In the genomic region with DNA sequence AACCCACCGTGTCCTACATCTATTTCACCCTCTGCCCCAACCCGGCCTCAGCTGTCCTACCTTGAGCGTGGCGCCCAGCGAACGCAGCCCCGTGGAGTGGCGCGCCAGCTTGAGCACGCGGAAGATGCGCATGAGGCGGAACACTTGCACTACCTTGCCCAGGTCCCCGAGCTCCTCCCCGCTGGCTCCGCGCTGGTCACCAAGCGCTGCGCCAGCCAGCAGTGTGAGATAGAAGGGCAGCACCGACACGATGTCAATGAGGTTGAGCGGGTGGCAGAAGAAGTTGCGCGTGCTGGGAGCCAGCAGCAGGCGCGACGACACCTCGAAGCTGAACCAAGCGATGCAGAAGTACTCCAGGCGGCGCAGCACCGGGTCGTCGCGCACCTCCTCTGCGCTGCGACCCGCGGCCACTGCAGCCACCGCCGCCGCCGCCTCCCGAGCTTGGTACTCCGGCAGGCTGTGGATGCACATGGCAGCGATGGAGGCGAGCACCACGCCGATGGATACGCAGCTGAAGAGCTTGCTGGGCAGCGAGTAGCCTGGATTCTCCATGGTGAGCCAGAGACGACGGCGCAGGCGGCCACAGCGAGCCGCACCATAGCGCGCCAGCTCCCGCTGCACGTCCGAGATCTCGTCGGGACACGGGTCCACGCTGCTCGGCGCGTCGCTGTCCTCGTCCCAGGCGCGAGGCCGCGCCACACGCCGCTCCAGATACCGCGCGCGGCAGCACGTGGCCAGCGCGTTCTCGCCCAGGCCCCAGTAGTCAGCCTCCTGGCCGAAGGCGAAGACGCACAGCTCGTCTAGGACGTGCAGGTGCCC, we compare ENCODE assay signal across 7 mouse cellular contexts. TPM values are rescaled to one million over a fixed set of nuclear protein-coding genes. Genes with fewer than 3 reads are reported as not detected.
DNase-seq lines count a peak whose midpoint lies in the region; ATAC-seq and TF ChIP-seq lines count a peak whose summit lies in the region.

No protein-coding gene starts in this region.

- H3K4me1 ChIP-seq in lung, postnatal 0 days (ENCODE audit: insufficient read depth, low read depth, low read length) = 0 out of 2 replicates have a peak, but pooled peaks cover 7% of the 10 kb centered on the region
- H3K4me1 ChIP-seq in lung, adult 2 months (ENCODE audit: control insufficient read depth, insufficient read depth, low read length) = no peaks in the 10 kb centered on the region
- peaks cover 4% of the 10 kb centered on the region; the same call in 1 of the 2 replicates for H3K4me1 ChIP-seq in forebrain, embryonic 11.5 days (replicated peaks; ENCODE audit: control insufficient read depth, insufficient read depth, low read length)
- H3K4me1 ChIP-seq in limb, embryonic 13.5 days = peaks cover 34% of the 10 kb centered on the region
- no peaks in the 10 kb centered on the region for H3K4me1 ChIP-seq in stomach, postnatal 0 days (replicated peaks; ENCODE audit: control insufficient read depth, insufficient read depth)

- WGBS in lung, postnatal 0 days = 15% methylated on average over 84 of the region's 90 CpGs
- WGBS in lung, adult 2 months = 12% methylated on average over 90 of the region's 90 CpGs
- 11% methylated on average over 90 of the region's 90 CpGs for WGBS in forebrain, embryonic 11.5 days
- WGBS in limb, embryonic 13.5 days = 14% methylated on average over 90 of the region's 90 CpGs
- 13% methylated on average over 86 of the region's 90 CpGs for WGBS in stomach, postnatal 0 days

- TF ChIP-seq CTCF in lung, postnatal 0 days (IDR thresholded peaks at IDR 0.05) = no peak
- TF ChIP-seq CTCF in lung, adult 2 months (IDR thresholded peaks at IDR 0.05; ENCODE audit: insufficient read depth, low read length) = no peak
- TF ChIP-seq CTCF in stomach, postnatal 0 days (IDR thresholded peaks at IDR 0.05; ENCODE audit: low read depth) = no peak

- no peak overlapping the region for H3K9ac ChIP-seq in lung, postnatal 0 days (replicated peaks; ENCODE audit: low read depth)
- H3K9ac ChIP-seq in forebrain, embryonic 11.5 days (ENCODE audit: low read length) = no peak overlapping the region
- peak overlapping the region; percentile 53 for H3K9ac ChIP-seq in limb, embryonic 13.5 days
- H3K9ac ChIP-seq in stomach, postnatal 0 days (ENCODE audit: low read length) = no peak overlapping the region

- no peaks in the 10 kb centered on the region for H3K36me3 ChIP-seq in lung, postnatal 0 days (ENCODE audit: insufficient read depth, low read length)
- no peaks in the 10 kb centered on the region for H3K36me3 ChIP-seq in forebrain, embryonic 11.5 days (ENCODE audit: control insufficient read depth, insufficient read depth, low read length)
- 0 out of 2 replicates have a peak, but pooled peaks cover 3% of the 10 kb centered on the region for H3K36me3 ChIP-seq in limb, embryonic 13.5 days
- no peaks in the 10 kb centered on the region for H3K36me3 ChIP-seq in stomach, postnatal 0 days (ENCODE audit: control insufficient read depth, insufficient read depth, low read length)

- no peaks in the 10 kb centered on the region for H3K9me3 ChIP-seq in lung, postnatal 0 days (ENCODE audit: low read length)
- H3K9me3 ChIP-seq in forebrain, embryonic 11.5 days (ENCODE audit: control insufficient read depth, low read length) = no peaks in the 10 kb centered on the region
- 0 out of 2 replicates have a peak, but pooled peaks cover 3% of the 10 kb centered on the region for H3K9me3 ChIP-seq in limb, embryonic 13.5 days
- H3K9me3 ChIP-seq in stomach, postnatal 0 days (ENCODE audit: control insufficient read depth, low read length) = no peaks in the 10 kb centered on the region

- H3K27me3 ChIP-seq in lung, postnatal 0 days (replicated peaks; ENCODE audit: insufficient read depth, low read length) = peaks cover 43% of the 10 kb centered on the region
- H3K27me3 ChIP-seq in forebrain, embryonic 11.5 days (ENCODE audit: control insufficient read depth, insufficient read depth, low read length) = peaks cover 63% of the 10 kb centered on the region
- H3K27me3 ChIP-seq in limb, embryonic 13.5 days = peaks cover 84% of the 10 kb centered on the region
- H3K27me3 ChIP-seq in stomach, postnatal 0 days (ENCODE audit: control insufficient read depth, insufficient read depth, low read length) = peaks cover 20% of the 10 kb centered on the region; the same call in 1 of the 2 replicates

- no peak for TF ChIP-seq EP300 in lung, postnatal 0 days (IDR thresholded peaks at IDR 0.05)
- TF ChIP-seq EP300 in stomach, postnatal 0 days (optimal IDR thresholded peaks at IDR 0.05) = no peak

- H3K4me2 ChIP-seq in lung, postnatal 0 days (replicated peaks; ENCODE audit: low read depth, low read length) = peak overlapping the region; percentile 36; the same call in 1 of the 2 replicates
- H3K4me2 ChIP-seq in forebrain, embryonic 11.5 days (ENCODE audit: low read depth, low read length, severe bottlenecking) = peak overlapping the region; percentile 46
- peak overlapping the region; percentile 74 for H3K4me2 ChIP-seq in limb, embryonic 13.5 days (replicated peaks)
- peak overlapping the region; percentile 46 for H3K4me2 ChIP-seq in stomach, postnatal 0 days (replicated peaks; ENCODE audit: low read depth)

- TF ChIP-seq POLR2A in lung, adult 2 months (IDR thresholded peaks at IDR 0.05; ENCODE audit: borderline replicate concordance, extremely low read depth, low read depth, low read length) = no peak

- no peak for DNase-seq in lung, postnatal 0 days (ENCODE audit: low spot score)
- no peak for DNase-seq in lung, adult 2 months
- DNase-seq in forebrain, embryonic 11.5 days (ENCODE audit: low spot score) = no peak
- no peak for DNase-seq in stomach, postnatal 0 days (ENCODE audit: low spot score)
- DNase-seq in adrenal gland, postnatal 10 days = no peak
- DNase-seq in ovary, postnatal 14 days (ENCODE audit: low spot score) = no peak

- peak overlapping the region; percentile 10; the same call in 1 of the 2 replicates for H3K4me3 ChIP-seq in lung, postnatal 0 days (ENCODE audit: low read depth, low read length)
- H3K4me3 ChIP-seq in lung, adult 2 months (replicated peaks; ENCODE audit: extremely low read depth, low read depth, low read length) = no peak overlapping the region
- peak overlapping the region; percentile 23 for H3K4me3 ChIP-seq in forebrain, embryonic 11.5 days (ENCODE audit: low read depth, low read length)
- peak overlapping the region; percentile 48 for H3K4me3 ChIP-seq in limb, embryonic 13.5 days
- peak overlapping the region; percentile 27 for H3K4me3 ChIP-seq in stomach, postnatal 0 days (ENCODE audit: low read depth, low read length)

- no peak overlapping the region for H3K27ac ChIP-seq in lung, postnatal 0 days (ENCODE audit: low read length)
- no peak overlapping the region for H3K27ac ChIP-seq in forebrain, embryonic 11.5 days (ENCODE audit: low read depth, low read length)
- H3K27ac ChIP-seq in limb, embryonic 13.5 days = no peak overlapping the region
- no peak overlapping the region for H3K27ac ChIP-seq in stomach, postnatal 0 days (replicated peaks)

- 0 out of 2 replicates have a peak, but pooled peaks have one; percentile 17 for ATAC-seq in lung, postnatal 0 days
- 0 out of 2 replicates have a peak, but pooled peaks have one; percentile 21 for ATAC-seq in forebrain, embryonic 11.5 days (replicated peaks; ENCODE audit: low FRiP score)
- peak; percentile 48; the same call in 1 of the 2 replicates for ATAC-seq in limb, embryonic 13.5 days (ENCODE audit: low FRiP score, low read depth)
- ATAC-seq in stomach, postnatal 0 days (ENCODE audit: low FRiP score, low TSS enrichment) = no peak

RNA-seq across cellular contexts. Expression of a gene that starts 3.0 kb away (rescaled TPM):
- not detected in 2 replicates for polyA plus RNA-seq in lung, postnatal 0 days (2015; fragmentation: Nextera tagmentation; extraction: Ambion mirVana)
- 0.07 and 0.21 TPM in 2 replicates for polyA plus RNA-seq in lung, adult 2 months (2012; rRNA removed)
- polyA plus RNA-seq in forebrain, embryonic 11.5 days (2014; fragmentation: Nextera tagmentation; extraction: Ambion mirVana) = not detected in 2 replicates
- 2.5 and 2.8 TPM in 2 replicates for polyA plus RNA-seq in limb, embryonic 13.5 days (2015; fragmentation: Nextera tagmentation; extraction: Ambion mirVana)
- polyA plus RNA-seq in stomach, postnatal 0 days (2015; fragmentation: Nextera tagmentation; extraction: Ambion mirVana) = 0.19 and 0.23 TPM in 2 replicates
- under 1 TPM; 0.09 to 0.15 TPM for total RNA-seq in adrenal gland, postnatal 10 days (2021)

RNA-seq across cellular contexts. Expression of a gene that starts 14.6 kb away (rescaled TPM):
- polyA plus RNA-seq in lung, postnatal 0 days (2015; fragmentation: Nextera tagmentation; extraction: Ambion mirVana) = 0.15 and 0.18 TPM in 2 replicates
- 0.27 and 16.2 TPM in 2 replicates for polyA plus RNA-seq in lung, adult 2 months (2012; rRNA removed)
- polyA plus RNA-seq in forebrain, embryonic 11.5 days (2014; fragmentation: Nextera tagmentation; extraction: Ambion mirVana) = not detected in 2 replicates
- not detected in 2 replicates for polyA plus RNA-seq in limb, embryonic 13.5 days (2015; fragmentation: Nextera tagmentation; extraction: Ambion mirVana)
- 63.2 and 68.6 TPM in 2 replicates for polyA plus RNA-seq in stomach, postnatal 0 days (2015; fragmentation: Nextera tagmentation; extraction: Ambion mirVana)
- not detected for total RNA-seq in adrenal gland, postnatal 10 days (2021)

RNA-seq across cellular contexts. Expression of a gene that starts 22.4 kb away (rescaled TPM):
- 0.26 TPM in 1 of 2 replicates, not detected in the other for polyA plus RNA-seq in lung, postnatal 0 days (2015; fragmentation: Nextera tagmentation; extraction: Ambion mirVana)
- 0.43 and 4.4 TPM in 2 replicates for polyA plus RNA-seq in lung, adult 2 months (2012; rRNA removed)
- polyA plus RNA-seq in forebrain, embryonic 11.5 days (2014; fragmentation: Nextera tagmentation; extraction: Ambion mirVana) = not detected in 2 replicates
- 0.51 TPM in 1 of 2 replicates, not detected in the other for polyA plus RNA-seq in limb, embryonic 13.5 days (2015; fragmentation: Nextera tagmentation; extraction: Ambion mirVana)
- polyA plus RNA-seq in stomach, postnatal 0 days (2015; fragmentation: Nextera tagmentation; extraction: Ambion mirVana) = 2.4 and 2.5 TPM in 2 replicates
- total RNA-seq in adrenal gland, postnatal 10 days (2021) = not detected

RNA-seq across cellular contexts. Expression of a gene that starts 32.0 kb away (rescaled TPM):
- not detected in 2 replicates for polyA plus RNA-seq in lung, postnatal 0 days (2015; fragmentation: Nextera tagmentation; extraction: Ambion mirVana)
- polyA plus RNA-seq in lung, adult 2 months (2012; rRNA removed) = not detected in 2 replicates
- polyA plus RNA-seq in forebrain, embryonic 11.5 days (2014; fragmentation: Nextera tagmentation; extraction: Ambion mirVana) = not detected in 2 replicates
- not detected in 2 replicates for polyA plus RNA-seq in limb, embryonic 13.5 days (2015; fragmentation: Nextera tagmentation; extraction: Ambion mirVana)
- 0.23 and 0.29 TPM in 2 replicates for polyA plus RNA-seq in stomach, postnatal 0 days (2015; fragmentation: Nextera tagmentation; extraction: Ambion mirVana)
- total RNA-seq in adrenal gland, postnatal 10 days (2021) = not detected

RNA-seq across cellular contexts. Expression of a gene that starts 53.5 kb away (rescaled TPM):
- not detected in 2 replicates for polyA plus RNA-seq in lung, postnatal 0 days (2015; fragmentation: Nextera tagmentation; extraction: Ambion mirVana)
- polyA plus RNA-seq in lung, adult 2 months (2012; rRNA removed) = 0.34 TPM in 1 of 2 replicates, not detected in the other
- polyA plus RNA-seq in forebrain, embryonic 11.5 days (2014; fragmentation: Nextera tagmentation; extraction: Ambion mirVana) = not detected in 2 replicates
- polyA plus RNA-seq in limb, embryonic 13.5 days (2015; fragmentation: Nextera tagmentation; extraction: Ambion mirVana) = not detected in 2 replicates
- 16.2 and 20.4 TPM in 2 replicates for polyA plus RNA-seq in stomach, postnatal 0 days (2015; fragmentation: Nextera tagmentation; extraction: Ambion mirVana)
- total RNA-seq in adrenal gland, postnatal 10 days (2021) = not detected
